Mouse (Mus musculus): ENCODE measurements around the gene Tas2r115.
"Not testable (repeated sequence)": the region's sequence is repeated elsewhere in the genome, so short reads cannot be mapped to it uniquely, and the experiment has no call there.

The Tas2r115 gene

DNA sequence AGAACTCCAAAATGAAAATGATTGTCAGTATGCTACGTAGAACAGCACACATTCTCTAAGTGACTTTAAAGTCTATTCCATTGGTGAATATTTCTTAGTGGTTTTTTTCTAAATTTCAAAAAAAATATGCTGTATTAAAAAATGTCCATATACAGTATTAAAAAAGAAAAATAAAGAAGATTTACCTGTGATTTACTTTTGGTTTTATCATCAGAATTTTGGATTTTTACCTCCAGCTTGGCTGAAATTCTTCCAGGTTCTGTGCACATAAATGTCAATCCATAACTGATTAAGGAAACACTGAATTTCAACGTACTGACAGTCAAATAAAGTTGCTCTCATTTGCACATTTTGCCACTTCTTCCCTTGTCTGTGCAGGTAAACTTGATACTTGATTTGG is at the start of gene Tas2r115:
Tas2r115 (minus strand) TSS at position 101 of the 400 bp plus-strand sequence.
- no peak for DNase-seq (ENCODE audit: low spot score)

GRCm38 (mm10) chr6:132778062-132778461 is 40.2 kb upstream of the Tas2r115 start, which contains the start of gene Tas2r136:
TSS of gene Tas2r136 (minus strand) at chr6:132778162.
- no peak for DNase-seq (ENCODE audit: low spot score)

DNA sequence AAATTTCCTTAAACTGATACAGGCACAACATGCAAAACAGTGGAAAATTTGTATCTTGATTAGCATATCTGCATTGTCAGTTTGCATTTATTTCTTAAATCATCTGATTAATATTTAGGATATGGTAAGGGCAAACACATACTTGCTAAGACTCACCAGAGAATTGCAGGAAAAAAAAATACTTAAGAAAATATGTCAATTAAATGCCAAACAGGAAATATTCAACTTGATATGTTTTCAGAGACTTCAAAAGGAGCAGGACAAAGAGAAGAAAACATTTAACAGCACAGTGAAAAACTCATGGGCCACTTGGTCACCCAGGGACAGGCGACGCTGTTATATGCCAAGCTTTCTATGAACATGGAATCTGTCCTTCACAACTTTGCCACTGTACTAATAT is 24.0 kb upstream of the Tas2r115 start, which contains the start of gene Tas2r102:
Tas2r102 (plus strand) TSS at position 301 of the 400 bp plus-strand sequence.
- no peak for DNase-seq (ENCODE audit: low spot score)

DNA sequence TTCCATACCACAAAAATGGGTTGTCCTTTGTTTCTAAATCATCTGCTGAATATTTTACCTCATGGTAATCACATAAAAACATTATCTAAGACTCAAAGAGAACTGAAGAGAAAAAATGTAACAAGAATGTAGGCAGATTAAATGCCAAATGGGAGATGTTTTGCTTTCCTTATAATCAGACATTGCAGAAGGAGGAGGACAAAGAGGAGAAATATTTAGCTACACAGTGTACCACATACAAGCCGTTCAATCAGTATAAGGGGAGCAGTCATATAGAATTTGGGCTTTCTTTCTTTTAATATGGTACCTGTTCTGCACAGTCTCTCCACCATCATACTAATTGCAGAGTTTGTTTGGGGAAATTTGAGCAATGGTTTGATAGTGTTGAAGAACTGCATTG is 16.6 kb upstream of the Tas2r115 start, which contains the start of gene Tas2r124:
Tas2r124 (plus strand) TSS at position 301 of the 400 bp plus-strand sequence.
- DNase-seq (ENCODE audit: low spot score) = no peak

DNA sequence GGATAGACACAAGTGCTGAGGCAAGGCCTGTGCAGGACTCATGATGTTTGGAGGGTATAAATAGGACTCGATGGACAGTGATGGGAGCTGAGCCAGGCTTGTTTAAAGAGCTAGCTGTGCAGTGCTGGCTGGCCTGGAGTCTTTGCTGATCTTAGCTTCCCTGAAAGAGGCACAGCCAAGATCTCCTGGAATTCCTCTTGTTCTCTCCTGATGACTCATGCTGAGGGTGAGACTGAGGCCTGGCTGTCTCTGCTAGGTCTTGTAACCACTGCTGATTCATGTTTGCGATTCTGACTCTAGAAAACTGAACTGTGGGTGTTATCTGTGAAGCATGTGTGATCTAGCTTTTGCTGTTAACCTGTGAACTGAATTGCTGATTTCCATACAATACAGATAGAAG is 12.4 kb upstream of the Tas2r115 start:
- no peak for DNase-seq (ENCODE audit: low spot score)

GRCm38 (mm10) chr6:132711828-132712227 is 26.0 kb downstream of the Tas2r115 start, which contains the start of gene Tas2r122:
TSS of gene Tas2r122 (minus strand) at chr6:132711928.
- DNase-seq (ENCODE audit: low spot score) = no peak

- no peak for DNase-seq (ENCODE audit: low spot score)
These were observed 36.9 kb downstream of the Tas2r115 start, which contains the start of gene Tas2r121 for GRCm38 (mm10) chr6:132700907-132701306. TSS of gene Tas2r121 (minus strand) at chr6:132701007.

DNA sequence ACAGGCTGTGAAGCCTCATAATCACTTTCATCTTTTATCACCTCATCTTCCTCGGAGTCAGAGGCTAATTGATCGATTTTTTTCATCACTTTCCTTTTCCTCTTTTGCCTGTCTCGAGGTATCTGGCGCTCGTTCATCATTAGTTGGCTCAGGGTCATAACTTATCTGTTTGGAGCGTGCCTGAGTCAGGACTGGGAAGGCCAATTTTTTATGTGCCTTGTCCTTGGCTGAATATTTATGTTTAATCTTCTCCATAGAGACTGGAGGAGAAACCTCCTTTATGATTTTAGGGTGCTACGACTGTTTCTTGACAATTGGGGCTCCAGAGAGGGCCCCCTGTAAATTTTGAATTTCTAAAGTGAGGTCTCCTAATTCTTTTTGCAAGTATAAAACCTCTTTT is 46.2 kb downstream of the Tas2r115 start:
- not testable (repeated sequence) for DNase-seq (ENCODE audit: low spot score)
